Mouse (Mus musculus) limb, embryonic 14.5 days (tissue): ENCODE data around the gene Trappc3. TPM values are rescaled to one million over a fixed set of nuclear protein-coding genes. Genes with fewer than 3 reads are reported as not detected.
A peak's percentile ranks its signal among the peaks of the same experiment; 100 is the strongest.

Source experiments
- ATAC-seq: fragments of 200-750 bp; cut with Nextera tagmentation; 2 replicates; pipeline ENCODE4 v1.8.0; 2017; ENCODE audit warnings: low read depth, moderate number of reproducible peaks, moderate TSS enrichment; ENCODE audit not compliant: low FRiP score
- DNase-seq: peaks from one replicate; pipeline ENCODE4 v3.0.0-alpha.2; 2015; ENCODE audit warnings: low spot score
- H3K27ac ChIP-seq: fragments of 300-500 bp; sonication (generic); replicated peaks from 2 replicates; pipeline ENCODE4 v1.5.1; 2014; ENCODE audit warnings: low read depth, mild to moderate bottlenecking, low read length, moderate library complexity, mixed read lengths
- H3K27me3 ChIP-seq: fragments of 300-500 bp; sonication (generic); 2 replicates; pipeline ENCODE4 v1.6.1; 2014; ENCODE audit warnings: low read length, mixed read lengths; ENCODE audit not compliant: control insufficient read depth, insufficient read depth
- H3K36me3 ChIP-seq: fragments of 300-500 bp; sonication (generic); 2 replicates; pipeline ENCODE4 v1.6.1; 2014; ENCODE audit warnings: mild to moderate bottlenecking, low read length, moderate library complexity, mixed read lengths; ENCODE audit not compliant: control insufficient read depth, insufficient read depth
- H3K4me1 ChIP-seq: fragments of 300-500 bp; sonication (generic); 2 replicates; pipeline ENCODE4 v1.6.1; 2014; ENCODE audit warnings: antibody characterized with exemption, low read length, mixed read lengths; ENCODE audit not compliant: control insufficient read depth, insufficient read depth
- H3K4me2 ChIP-seq: fragments of 300-500 bp; sonication (generic); replicated peaks from 2 replicates; pipeline ENCODE4 v1.6.1; 2014; ENCODE audit warnings: low read depth, mild to moderate bottlenecking, low read length, moderate library complexity; ENCODE audit not compliant: severe bottlenecking
- H3K4me3 ChIP-seq: fragments of 300-500 bp; sonication (generic); replicated peaks from 2 replicates; pipeline ENCODE4 v1.5.1; 2014; ENCODE audit warnings: low read length
- H3K9ac ChIP-seq: fragments of 300-500 bp; sonication (generic); 2 replicates; pipeline ENCODE4 v1.6.1; 2014; ENCODE audit warnings: mild to moderate bottlenecking, low read depth, low read length, moderate library complexity; ENCODE audit not compliant: severe bottlenecking
- H3K9me3 ChIP-seq: fragments of 300-500 bp; sonication (generic); 2 replicates; pipeline ENCODE4 v1.6.1; 2016; ENCODE audit warnings: low read length; ENCODE audit not compliant: control insufficient read depth
- POLR2A ChIP-seq: fragments of 200-500 bp; IDR thresholded peaks from 2 replicates; pipeline ENCODE4 v1.8.0; 2012; ENCODE audit warnings: inconsistent platforms, mild to moderate bottlenecking, moderate library complexity, borderline replicate concordance; ENCODE audit not compliant: insufficient read depth, insufficient read length; ENCODE audit errors: extremely low read depth
- WGBS: fragments of 180-500 bp; shearing (Covaris S2); extraction: QIAGEN DNeasy Blood & Tissue Kit; methylation state at CpG from one replicate; pipeline ENCODE4 v1.1.7; 2014; 5-methylcytosine and 5-hydroxymethylcytosine counted together
- polyA plus RNA-seq, 2 experiments: library from polyadenylated mRNA; depleted of rRNA in 1 of 2; stranded (reverse) in 1 of 2; unstranded in 1 of 2; fragments of >200 nt; fragmentation: Nextera tagmentation in 1 of 2; extraction: Ambion mirVana in 1 of 2; gene quantifications; 2 replicates each; pipeline versions ENCODE4 v1.2.1 to v1.2.3; 2012 to 2014

Trappc3 gene
- polyA plus RNA-seq, 2 experiments: 34.5 to 113 TPM

DNA sequence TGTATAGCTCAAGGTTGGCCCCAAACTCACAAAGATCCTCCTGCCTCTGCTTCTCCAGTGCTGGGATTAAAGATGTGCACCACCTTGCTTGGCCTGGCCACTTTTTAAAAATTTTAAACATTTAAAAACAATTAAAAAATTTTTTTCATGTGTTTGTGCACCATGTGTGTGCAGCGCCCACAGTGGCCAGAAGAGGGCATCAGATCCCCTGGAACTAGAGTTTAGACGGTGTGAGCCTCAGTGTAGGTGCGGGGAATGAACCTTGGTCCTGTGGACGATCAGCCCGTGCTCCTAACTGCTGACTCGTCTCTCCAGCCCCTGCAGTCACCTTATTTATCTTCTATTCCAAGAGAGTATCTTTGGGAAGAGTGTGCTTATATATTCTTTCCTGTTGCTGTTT lies 43.9 kb downstream of the Trappc3 start:
- H3K27ac ChIP-seq: no peak overlapping the region

GRCm38 (mm10) chr4:126306827-126307226 lies 44.7 kb downstream of the Trappc3 start:
- peaks cover 14% of the 10 kb centered on the region; the same call in 1 of the 2 replicates for H3K36me3 ChIP-seq
- WGBS: 19% methylated on average over 2 of the region's 2 CpGs
- H3K27me3 ChIP-seq: no peaks in the 10 kb centered on the region
- H3K9ac ChIP-seq: no peak overlapping the region
- ATAC-seq (no peak), DNase-seq (no peak)
- TF ChIP-seq POLR2A: no peak
- peaks cover 12% of the 10 kb centered on the region for H3K4me1 ChIP-seq
- no peak overlapping the region for H3K27ac ChIP-seq
- no peak overlapping the region for H3K4me3 ChIP-seq
- H3K4me2 ChIP-seq: no peak overlapping the region
- H3K9me3 ChIP-seq: no peaks in the 10 kb centered on the region

More for the DNA sequence above, 43.9 kb downstream of the Trappc3 start:
- DNase-seq: no peak
- H3K9ac ChIP-seq: no peak overlapping the region
- H3K4me2 ChIP-seq: no peak overlapping the region
- H3K9me3 ChIP-seq: no peaks in the 10 kb centered on the region
- H3K4me1 ChIP-seq: peaks cover 19% of the 10 kb centered on the region
- 87% methylated on average over 6 of the region's 6 CpGs for WGBS
- TF ChIP-seq POLR2A: no peak
- ATAC-seq: no peak
- no peaks in the 10 kb centered on the region; the same call in 1 of the 2 replicates for H3K27me3 ChIP-seq
- H3K36me3 ChIP-seq: peaks cover 9% of the 10 kb centered on the region; the same call in 1 of the 2 replicates
- no peak overlapping the region for H3K4me3 ChIP-seq

GRCm38 (mm10) chr4:126309211-126309921 lies 47.2 kb downstream of the Trappc3 start:
- no peaks in the 10 kb centered on the region for H3K9me3 ChIP-seq
- peaks cover 17% of the 10 kb centered on the region for H3K4me1 ChIP-seq
- H3K4me3 ChIP-seq: no peak overlapping the region; the same call in 1 of the 2 replicates
- no peak for TF ChIP-seq POLR2A
- H3K27me3 ChIP-seq: no peaks in the 10 kb centered on the region
- H3K27ac ChIP-seq: no peak overlapping the region
- 16% methylated on average over 19 of the region's 20 CpGs for WGBS
- no peak for DNase-seq
- ATAC-seq: peak; percentile 39; the same call in 1 of the 2 replicates
- no peak overlapping the region for H3K9ac ChIP-seq
- H3K4me2 ChIP-seq: peak overlapping the region; percentile 42
- H3K36me3 ChIP-seq: peaks cover 14% of the 10 kb centered on the region; the same call in 1 of the 2 replicates

- Histone ChIP-seq H3K9ac (no peak overlapping the region), H3K27ac (no peak overlapping the region), H3K36me3 (peaks cover 14% of the 10 kb centered on the region; the same call in 1 of the 2 replicates), H3K27me3 (no peaks in the 10 kb centered on the region), H3K9me3 (no peaks in the 10 kb centered on the region), H3K4me3 (no peak overlapping the region; the same call in 1 of the 2 replicates), H3K4me1 (peaks cover 21% of the 10 kb centered on the region), H3K4me2 (peak overlapping the region; percentile 42; the same call in 1 of the 2 replicates)
- DNase-seq (peak; percentile 89), ATAC-seq (peak; percentile 75)
- no peak for TF ChIP-seq POLR2A
- 0% methylated on average over 7 of the region's 7 CpGs for WGBS
Measured at GRCm38 (mm10) chr4:126309922-126310309, 47.8 kb downstream of the Trappc3 start.

DNA sequence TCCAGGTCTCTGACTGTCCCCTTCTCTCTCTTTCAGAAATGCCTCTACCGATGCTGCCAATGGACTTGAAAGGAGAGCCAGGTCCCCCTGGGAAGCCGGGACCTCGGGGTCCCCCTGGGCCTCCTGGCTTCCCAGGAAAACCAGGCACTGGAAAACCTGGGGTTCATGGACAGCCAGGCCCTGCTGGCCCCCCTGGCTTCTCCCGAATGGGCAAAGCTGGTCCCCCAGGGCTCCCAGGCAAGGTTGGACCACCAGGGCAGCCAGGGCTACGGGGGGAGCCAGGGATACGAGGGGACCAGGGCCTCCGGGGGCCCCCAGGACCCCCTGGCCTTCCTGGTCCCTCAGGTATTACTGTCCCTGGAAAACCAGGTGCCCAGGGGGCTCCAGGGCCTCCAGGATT lies 48.2 kb downstream of the Trappc3 start:
- Histone ChIP-seq H3K9ac (no peak overlapping the region), H3K4me3 (no peak overlapping the region), H3K4me2 (no peak overlapping the region), H3K36me3 (peaks cover 14% of the 10 kb centered on the region; the same call in 1 of the 2 replicates), H3K27ac (no peak overlapping the region), H3K9me3 (no peaks in the 10 kb centered on the region), H3K4me1 (peaks cover 21% of the 10 kb centered on the region), H3K27me3 (no peaks in the 10 kb centered on the region)
- ATAC-seq (no peak), DNase-seq (no peak)
- TF ChIP-seq POLR2A: no peak
- 77% methylated on average over 7 of the region's 7 CpGs for WGBS
